Mouse (Mus musculus): ENCODE results near the gene Ccdc159.

The Ccdc159 gene

GRCm38 (mm10) chr9:21927208-21927753, at the start of gene Ccdc159, which contains the start of gene Tmem205:
Gene Ccdc159, plus strand, starts transcription at chr9:21927471.
Gene Tmem205, minus strand, starts transcription at chr9:21927556.
- peak; percentile 83 for DNase-seq (ENCODE audit: low read depth, low spot score)

GRCm38 (mm10) chr9:21889229-21889628, 38.0 kb upstream of the Ccdc159 start:
- peak; percentile 32 for DNase-seq (ENCODE audit: low read depth, low spot score)

GRCm38 (mm10) chr9:21901223-21901820, 25.9 kb upstream of the Ccdc159 start:
- peak; percentile 71 for DNase-seq (ENCODE audit: low read depth, low spot score)

GRCm38 (mm10) chr9:21904031-21904430, 23.2 kb upstream of the Ccdc159 start:
- no peak for DNase-seq (ENCODE audit: low read depth, low spot score)

GRCm38 (mm10) chr9:21908216-21908615, 19.1 kb upstream of the Ccdc159 start:
- DNase-seq (ENCODE audit: low read depth, low spot score), result no peak

GRCm38 (mm10) chr9:21909474-21910223, 17.6 kb upstream of the Ccdc159 start:
- DNase-seq (ENCODE audit: low read depth, low spot score), result no peak

GRCm38 (mm10) chr9:21916851-21917492, 10.3 kb upstream of the Ccdc159 start:
- DNase-seq (ENCODE audit: low read depth, low spot score), result no peak

GRCm38 (mm10) chr9:21917493-21918034, 9.7 kb upstream of the Ccdc159 start:
- no peak for DNase-seq (ENCODE audit: low read depth, low spot score)

GRCm38 (mm10) chr9:21918035-21918592, 9.2 kb upstream of the Ccdc159 start, which contains the start of gene Rab3d:
Gene Rab3d, minus strand, starts transcription at chr9:21918192.
- DNase-seq (ENCODE audit: low read depth, low spot score), result peak; percentile 93

GRCm38 (mm10) chr9:21918692-21919384, 8.4 kb upstream of the Ccdc159 start:
- no peak for DNase-seq (ENCODE audit: low read depth, low spot score)

GRCm38 (mm10) chr9:21923036-21923435, 4.2 kb upstream of the Ccdc159 start:
- no peak for DNase-seq (ENCODE audit: low read depth, low spot score)

GRCm38 (mm10) chr9:21923490-21924098, 3.7 kb upstream of the Ccdc159 start:
- no peak for DNase-seq (ENCODE audit: low read depth, low spot score)

GRCm38 (mm10) chr9:21924099-21924493, 3.2 kb upstream of the Ccdc159 start:
- no peak for DNase-seq (ENCODE audit: low read depth, low spot score)

- DNase-seq (ENCODE audit: low read depth, low spot score), result no peak
These were observed 2.2 kb upstream of the Ccdc159 start for GRCm38 (mm10) chr9:21925034-21925433.

- no peak for DNase-seq (ENCODE audit: low read depth, low spot score)
These were observed 1.8 kb upstream of the Ccdc159 start for GRCm38 (mm10) chr9:21925506-21925905.

GRCm38 (mm10) chr9:21926155-21926554, 1.1 kb upstream of the Ccdc159 start:
- DNase-seq (ENCODE audit: low read depth, low spot score), result no peak

GRCm38 (mm10) chr9:21926784-21927183, 487 bp upstream of the Ccdc159 start:
- DNase-seq (ENCODE audit: low read depth, low spot score), result peak; percentile 33

GRCm38 (mm10) chr9:21929208-21929607, 1.9 kb downstream of the Ccdc159 start:
- no peak for DNase-seq (ENCODE audit: low read depth, low spot score)

GRCm38 (mm10) chr9:21932006-21932405, 4.7 kb downstream of the Ccdc159 start:
- no peak for DNase-seq (ENCODE audit: low read depth, low spot score)

GRCm38 (mm10) chr9:21932445-21933137, 5.3 kb downstream of the Ccdc159 start:
- DNase-seq (ENCODE audit: low read depth, low spot score), result no peak

Data from A20 (cell line).